Mouse (Mus musculus): ENCODE measurements around the gene Fam3c. TPM values are rescaled to one million over a fixed set of nuclear protein-coding genes. Genes with fewer than 3 reads are reported as not detected.
"Not testable (repeated sequence)": the region's sequence is repeated elsewhere in the genome, so short reads cannot be mapped to it uniquely, and the experiment has no call there.

Fam3c gene
- polyA plus RNA-seq, 1 experiment from 2014 or later: 33.8 TPM

DNA sequence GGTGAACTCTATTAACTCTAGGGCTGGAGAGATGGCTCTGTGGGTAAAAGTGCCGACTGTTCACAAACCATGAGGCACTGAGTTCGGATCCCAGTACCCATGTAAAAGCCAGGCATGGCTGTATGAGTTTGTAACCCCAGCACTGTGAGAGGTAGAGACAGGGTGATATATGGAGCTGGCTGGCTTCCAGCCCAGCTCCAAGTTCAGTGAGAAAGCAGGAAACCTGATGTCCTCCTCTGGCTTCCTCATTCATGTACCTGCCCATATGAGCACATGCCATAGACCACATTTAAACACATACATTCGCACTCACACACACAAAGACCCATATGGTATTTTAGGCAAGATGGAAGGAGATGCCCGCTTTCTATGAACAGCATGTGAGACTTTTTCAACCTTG lies 73.6 kb downstream of the Fam3c start:
- H3K27ac ChIP-seq: no peak overlapping the region
- no peaks in the 10 kb centered on the region for H3K4me1 ChIP-seq
- no peak for ATAC-seq (ENCODE audit: low FRiP score)
- no peaks in the 10 kb centered on the region for H3K9me3 ChIP-seq (replicated peaks)
- no peak overlapping the region for H3K4me2 ChIP-seq (replicated peaks)
- 90% methylated on average over 4 of the region's 4 CpGs for WGBS
- H3K27me3 ChIP-seq: peaks cover 14% of the 10 kb centered on the region
- H3K36me3 ChIP-seq: no peaks in the 10 kb centered on the region
- H3K4me3 ChIP-seq: no peak overlapping the region
- H3K9ac ChIP-seq: no peak overlapping the region

DNA sequence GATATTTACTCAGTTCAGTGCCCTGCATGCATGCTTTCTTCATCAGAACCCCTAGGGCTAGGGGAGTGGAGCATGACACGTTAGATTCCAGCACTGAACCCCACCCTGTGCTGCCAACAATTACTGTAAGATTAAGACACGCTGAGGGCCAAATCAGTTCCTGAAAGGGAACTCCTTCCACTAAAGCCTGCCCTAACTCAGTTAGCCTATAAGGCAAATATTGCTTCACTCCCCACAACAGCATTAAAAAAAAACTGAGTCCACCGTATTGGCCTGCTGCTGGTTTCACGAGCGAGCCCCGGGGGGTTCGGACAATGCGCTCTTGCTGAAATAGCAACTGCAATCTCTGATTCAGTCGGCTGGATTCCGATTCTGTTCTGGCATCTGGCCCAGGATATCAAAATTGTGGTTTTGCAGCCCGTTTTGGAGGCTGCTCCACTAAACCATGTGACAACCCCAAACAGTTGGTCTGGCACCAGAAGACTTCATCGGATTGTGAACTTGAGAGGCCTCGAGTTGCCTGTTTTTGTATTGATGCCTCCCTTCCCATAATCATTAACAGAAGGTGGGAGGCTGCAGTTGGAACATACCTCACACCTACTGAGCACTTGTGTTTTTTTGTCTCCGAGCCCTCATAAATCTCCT lies 75.7 kb downstream of the Fam3c start:
- Histone ChIP-seq H3K27me3 (no peaks in the 10 kb centered on the region), H3K4me3 (no peak overlapping the region), H3K36me3 (no peaks in the 10 kb centered on the region), H3K27ac (no peak overlapping the region), H3K4me1 (no peaks in the 10 kb centered on the region), H3K4me2 (replicated peaks) (no peak overlapping the region), H3K9ac (no peak overlapping the region), H3K9me3 (replicated peaks) (no peaks in the 10 kb centered on the region)
- WGBS: 59% methylated on average over 14 of the region's 14 CpGs
- ATAC-seq (ENCODE audit: low FRiP score): no peak

- WGBS: 92% methylated on average over 3 of the region's 3 CpGs
Observed at GRCm38 (mm10) chr6:22277941-22278340, 78.1 kb downstream of the Fam3c start.

GRCm38 (mm10) chr6:22269840-22270521 lies 86.1 kb downstream of the Fam3c start:
- H3K4me2 ChIP-seq (replicated peaks): no peak overlapping the region
- no peak overlapping the region for H3K9ac ChIP-seq
- no peaks in the 10 kb centered on the region for H3K9me3 ChIP-seq (replicated peaks)
- ATAC-seq (ENCODE audit: low FRiP score): no peak
- H3K4me3 ChIP-seq: no peak overlapping the region
- H3K36me3 ChIP-seq: no peaks in the 10 kb centered on the region
- no peaks in the 10 kb centered on the region for H3K4me1 ChIP-seq
- H3K27me3 ChIP-seq: no peaks in the 10 kb centered on the region
- WGBS: 80% methylated on average over 8 of the region's 8 CpGs
- no peak overlapping the region for H3K27ac ChIP-seq

More at GRCm38 (mm10) chr6:22277941-22278340, 78.1 kb downstream of the Fam3c start:
- no peaks in the 10 kb centered on the region for H3K9me3 ChIP-seq (replicated peaks)
- H3K27ac ChIP-seq: no peak overlapping the region
- no peak overlapping the region for H3K4me2 ChIP-seq (replicated peaks)
- ATAC-seq (ENCODE audit: low FRiP score): no peak
- H3K4me1 ChIP-seq: no peaks in the 10 kb centered on the region
- H3K36me3 ChIP-seq: no peaks in the 10 kb centered on the region
- no peak overlapping the region for H3K9ac ChIP-seq
- H3K4me3 ChIP-seq: no peak overlapping the region
- H3K27me3 ChIP-seq: no peaks in the 10 kb centered on the region

GRCm38 (mm10) chr6:22268677-22269076 lies 87.4 kb downstream of the Fam3c start:
- no peak overlapping the region for H3K4me3 ChIP-seq
- ATAC-seq (ENCODE audit: low FRiP score): no peak
- no peak overlapping the region for H3K4me2 ChIP-seq (replicated peaks)

GRCm38 (mm10) chr6:22267807-22268667 lies 88.0 kb downstream of the Fam3c start:
- Histone ChIP-seq H3K36me3 (no peaks in the 10 kb centered on the region), H3K9me3 (replicated peaks) (no peaks in the 10 kb centered on the region), H3K27ac (no peak overlapping the region), H3K27me3 (no peaks in the 10 kb centered on the region), H3K4me3 (no peak overlapping the region), H3K4me2 (replicated peaks) (no peak overlapping the region), H3K4me1 (no peaks in the 10 kb centered on the region), H3K9ac (no peak overlapping the region)
- ATAC-seq (ENCODE audit: low FRiP score): no peak
- 74% methylated on average over 5 of the region's 5 CpGs for WGBS

More at GRCm38 (mm10) chr6:22268677-22269076, 87.4 kb downstream of the Fam3c start:
- Histone ChIP-seq H3K4me1 (no peaks in the 10 kb centered on the region), H3K36me3 (no peaks in the 10 kb centered on the region), H3K9me3 (replicated peaks) (no peaks in the 10 kb centered on the region), H3K27me3 (no peaks in the 10 kb centered on the region), H3K9ac (no peak overlapping the region), H3K27ac (no peak overlapping the region)

GRCm38 (mm10) chr6:22266018-22266417 lies 90.0 kb downstream of the Fam3c start:
- no peak overlapping the region for H3K27ac ChIP-seq
- H3K9me3 ChIP-seq (replicated peaks): no peaks in the 10 kb centered on the region
- no peaks in the 10 kb centered on the region for H3K4me1 ChIP-seq
- H3K27me3 ChIP-seq: no peaks in the 10 kb centered on the region
- 82% methylated on average over 4 of the region's 4 CpGs for WGBS
- H3K36me3 ChIP-seq: no peaks in the 10 kb centered on the region
- H3K4me3 ChIP-seq: no peak overlapping the region
- no peak for ATAC-seq (ENCODE audit: low FRiP score)
- H3K9ac ChIP-seq: no peak overlapping the region
- no peak overlapping the region for H3K4me2 ChIP-seq (replicated peaks)

DNA sequence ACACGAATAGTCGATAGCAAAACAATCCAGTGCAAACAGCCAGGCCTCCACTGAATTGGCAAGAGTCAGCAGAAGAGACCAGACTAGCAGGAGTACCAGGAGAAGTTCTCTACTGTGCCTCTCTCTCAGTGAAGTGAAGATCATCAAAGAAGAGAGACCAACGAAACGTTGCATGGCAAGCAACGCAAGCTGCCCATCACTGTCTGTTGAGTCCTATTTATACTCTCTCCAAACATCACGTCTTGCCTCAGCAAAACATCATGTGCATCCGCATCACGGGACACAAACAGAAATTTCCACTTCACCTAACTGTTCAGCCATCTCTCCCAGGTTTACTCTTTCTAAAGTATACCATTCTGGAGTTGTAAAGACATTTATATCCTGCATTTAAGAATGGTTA lies 91.9 kb downstream of the Fam3c start:
- not testable (repeated sequence) for H3K27me3 ChIP-seq; H3K36me3 ChIP-seq; ATAC-seq (ENCODE audit: low FRiP score); H3K9ac ChIP-seq; H3K4me2 ChIP-seq (replicated peaks); H3K4me1 ChIP-seq; H3K27ac ChIP-seq; H3K4me3 ChIP-seq; H3K9me3 ChIP-seq (replicated peaks)
- 89% methylated on average over 8 of the region's 8 CpGs for WGBS

- Histone ChIP-seq H3K4me2 (replicated peaks) (no peak overlapping the region), H3K27ac (no peak overlapping the region), H3K4me1 (no peaks in the 10 kb centered on the region), H3K9me3 (replicated peaks) (no peaks in the 10 kb centered on the region), H3K4me3 (no peak overlapping the region), H3K36me3 (no peaks in the 10 kb centered on the region), H3K9ac (no peak overlapping the region), H3K27me3 (no peaks in the 10 kb centered on the region)
- no peak for ATAC-seq (ENCODE audit: low FRiP score)
- WGBS: 72% methylated on average over 4 of the region's 4 CpGs
Observed at GRCm38 (mm10) chr6:22262519-22262918, 93.5 kb downstream of the Fam3c start.

GRCm38 (mm10) chr6:22258784-22259183 lies 97.3 kb downstream of the Fam3c start:
- 91% methylated on average over 4 of the region's 4 CpGs for WGBS

More at GRCm38 (mm10) chr6:22258784-22259183, 97.3 kb downstream of the Fam3c start:
- H3K36me3 ChIP-seq: no peaks in the 10 kb centered on the region
- no peak overlapping the region for H3K27ac ChIP-seq
- H3K4me3 ChIP-seq: no peak overlapping the region
- no peaks in the 10 kb centered on the region for H3K27me3 ChIP-seq
- no peaks in the 10 kb centered on the region for H3K4me1 ChIP-seq
- no peak overlapping the region for H3K4me2 ChIP-seq (replicated peaks)
- no peak for ATAC-seq (ENCODE audit: low FRiP score)
- H3K9ac ChIP-seq: no peak overlapping the region
- no peaks in the 10 kb centered on the region for H3K9me3 ChIP-seq (replicated peaks)
